Mouse (Mus musculus) lung, postnatal 0 days (tissue): ENCODE measurements around the gene Fam83d. TPM values are rescaled to one million over a fixed set of nuclear protein-coding genes. Genes with fewer than 3 reads are reported as not detected.

ENCODE experiments used
- ATAC-seq: fragments of 200-750 bp; cut with Nextera tagmentation; 2 replicates; pipeline ENCODE4 v1.8.0; 2017; ENCODE audit warnings: moderate library complexity
- DNase-seq: peaks from one replicate; pipeline ENCODE4 v3.0.0-alpha.2; 2016; ENCODE audit warnings: low spot score
- H3K27ac ChIP-seq: fragments of 300-500 bp; sonication (generic); 2 replicates; pipeline ENCODE4 v1.5.1; 2014; ENCODE audit warnings: antibody characterized with exemption, mild to moderate bottlenecking, low read length, mixed read lengths
- H3K27me3 ChIP-seq: fragments of 300-500 bp; sonication (generic); replicated peaks from 2 replicates; pipeline ENCODE4 v1.6.1; 2014; ENCODE audit warnings: low read length, mixed read lengths; ENCODE audit not compliant: insufficient read depth
- H3K36me3 ChIP-seq: fragments of 300-500 bp; sonication (generic); 2 replicates; pipeline ENCODE4 v1.6.1; 2014; ENCODE audit warnings: low read length, mixed read lengths; ENCODE audit not compliant: insufficient read depth
- H3K4me1 ChIP-seq: fragments of 300-500 bp; sonication (generic); 2 replicates; pipeline ENCODE4 v1.6.1; 2014; ENCODE audit warnings: antibody characterized with exemption, low read depth, low read length, mixed read lengths; ENCODE audit not compliant: insufficient read depth
- H3K4me2 ChIP-seq: fragments of 300-500 bp; sonication (generic); replicated peaks from 2 replicates; pipeline ENCODE4 v1.6.1; 2014; ENCODE audit warnings: low read depth, mild to moderate bottlenecking, low read length, moderate library complexity, mixed read lengths
- H3K4me3 ChIP-seq: fragments of 300-500 bp; sonication (generic); 2 replicates; pipeline ENCODE4 v1.5.1; 2014; ENCODE audit warnings: low read depth, low read length
- H3K9ac ChIP-seq: fragments of 300-500 bp; sonication (generic); replicated peaks from 2 replicates; pipeline ENCODE4 v1.6.1; 2014; ENCODE audit warnings: low read depth, mild to moderate bottlenecking
- H3K9me3 ChIP-seq: fragments of 300-500 bp; sonication (generic); 2 replicates; pipeline ENCODE4 v1.6.1; 2016; ENCODE audit warnings: low read length, mixed read lengths
- CTCF ChIP-seq: IDR thresholded peaks from 2 replicates; pipeline ENCODE4 v1.5.1; 2016; ENCODE audit warnings: antibody characterized with exemption, mild to moderate bottlenecking
- EP300 ChIP-seq: IDR thresholded peaks from 2 replicates; pipeline ENCODE4 v1.6.1; 2016; ENCODE audit warnings: antibody characterized with exemption, mild to moderate bottlenecking, control low read depth
- WGBS: fragments of 180-500 bp; shearing (Covaris S2); extraction: QIAGEN DNeasy Blood & Tissue Kit; methylation state at CpG from one replicate; pipeline ENCODE4 v1.1.7; 2014; 5-methylcytosine and 5-hydroxymethylcytosine counted together
- microRNA-seq: library from miRNA; unstranded; fragments of <30 nt; microRNA quantifications from one replicate; pipeline ENCODE4, GENCODE M21; 2016
- polyA plus RNA-seq: library from polyadenylated mRNA; unstranded; fragments of >200 nt; fragmentation: Nextera tagmentation; extraction: Ambion mirVana; gene quantifications from 2 replicates; pipeline ENCODE4 v1.2.1, GENCODE M21; 2015

Fam83d gene
- polyA plus RNA-seq, 1 experiment from 2014 or later, result 4.5 TPM

DNA sequence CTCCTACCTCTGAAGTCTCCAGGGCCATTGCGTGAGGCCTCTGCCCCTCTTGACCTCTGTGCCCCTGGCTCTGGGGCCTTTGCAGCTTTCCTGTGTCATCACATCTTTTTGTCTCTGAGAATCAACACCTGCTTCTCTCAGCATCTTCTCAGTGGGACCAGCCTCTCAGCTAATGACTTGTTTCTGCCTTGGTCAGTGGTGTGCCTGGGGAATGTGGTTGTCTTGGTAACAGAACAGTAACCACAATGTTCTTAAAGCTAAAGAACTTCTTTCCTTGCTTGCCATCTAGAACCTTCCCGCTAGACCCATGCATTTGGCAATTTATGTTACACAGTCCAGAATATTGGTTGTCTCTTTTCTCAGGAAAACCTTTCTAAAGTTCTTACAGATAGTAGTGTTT, 65.8 kb downstream of the Fam83d start:
- H3K27ac ChIP-seq, result no peak overlapping the region
- WGBS, result 64% methylated on average over 2 of the region's 2 CpGs
- H3K4me3 ChIP-seq, result no peak overlapping the region
- no peak overlapping the region for H3K9ac ChIP-seq
- H3K4me1 ChIP-seq, result no peaks in the 10 kb centered on the region
- no peak overlapping the region for H3K4me2 ChIP-seq
- H3K9me3 ChIP-seq, result no peaks in the 10 kb centered on the region
- DNase-seq (no peak), ATAC-seq (no peak)
- H3K36me3 ChIP-seq, result peaks cover 23% of the 10 kb centered on the region; the same call in 1 of the 2 replicates
- H3K27me3 ChIP-seq, result no peaks in the 10 kb centered on the region
- TF ChIP-seq CTCF (no peak), EP300 (no peak)

Small RNA genes lying within 50 kb of the gene (microRNA-seq; reads per million reads assigned to microRNA genes)
- gene Gm26141, result not detected

Other genes with a start within 250 kb of the Fam83d start
- not detected in 2 replicates for gene Slc32a1, start 157.3 kb upstream of the Fam83d start, polyA plus RNA-seq
- gene Actr5, start 143.2 kb upstream of the Fam83d start, polyA plus RNA-seq, result 6.4 and 6.6 TPM in 2 replicates
- 30.6 and 48.6 TPM in 2 replicates for gene Ppp1r16b, start 102.7 kb upstream of the Fam83d start, polyA plus RNA-seq
- 5.6 and 6.4 TPM in 2 replicates for gene Dhx35, start 26.7 kb downstream of the Fam83d start, polyA plus RNA-seq